Mouse (Mus musculus): ENCODE results near the gene Kif28.

DNA sequence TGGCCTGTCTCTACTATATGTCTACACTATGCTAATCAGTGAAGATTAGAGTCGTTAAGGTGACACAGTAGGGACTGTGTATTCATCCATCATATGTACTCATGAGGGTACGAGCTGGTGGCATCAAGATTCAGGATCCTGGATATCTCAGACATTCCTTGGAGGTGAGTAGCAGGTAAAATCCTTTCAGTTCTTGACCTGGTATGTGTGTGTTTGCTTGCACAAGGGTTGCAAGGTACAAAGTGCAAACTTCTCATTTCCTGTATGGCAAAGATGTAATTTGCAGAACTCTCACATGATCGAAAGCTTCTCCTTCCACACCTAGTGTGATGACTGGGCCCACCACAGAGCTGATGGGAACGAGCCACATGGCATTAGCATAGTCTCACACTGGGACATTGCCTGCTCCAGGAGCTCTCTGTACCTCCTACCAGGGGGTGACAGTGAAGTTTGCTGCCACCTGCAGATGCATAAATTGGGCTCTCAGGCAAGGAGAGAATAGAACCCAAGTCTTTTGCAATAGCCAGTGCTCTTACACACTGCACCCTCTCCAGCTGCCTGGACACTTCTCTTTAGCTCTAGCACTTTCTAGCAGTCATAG lies 1.4 kb downstream of the Kif28 start:
- TF ChIP-seq CHD2 (IDR thresholded peaks at IDR 0.05; ENCODE audit: low read depth, low read length) = no peak
- TF ChIP-seq HCFC1 (IDR thresholded peaks at IDR 0.05; ENCODE audit: borderline replicate concordance, insufficient read depth, low read length) = no peak
- no peak for TF ChIP-seq ZNF384 (IDR thresholded peaks at IDR 0.05; ENCODE audit: low read depth, low read length)
